Mouse (Mus musculus) telencephalon, adult 2 months (tissue): ENCODE results near the gene Errfi1.
A peak's percentile ranks its signal among the peaks of the same experiment; 100 is the strongest.
"Not testable (repeated sequence)": the region's sequence is repeated elsewhere in the genome, so short reads cannot be mapped to it uniquely, and the experiment has no call there.

Experiments
- DNase-seq: peaks from one replicate; pipeline ENCODE4 v3.0.0-alpha.2; 2011; ENCODE audit warnings: low read depth, low spot score

Errfi1 gene

DNA sequence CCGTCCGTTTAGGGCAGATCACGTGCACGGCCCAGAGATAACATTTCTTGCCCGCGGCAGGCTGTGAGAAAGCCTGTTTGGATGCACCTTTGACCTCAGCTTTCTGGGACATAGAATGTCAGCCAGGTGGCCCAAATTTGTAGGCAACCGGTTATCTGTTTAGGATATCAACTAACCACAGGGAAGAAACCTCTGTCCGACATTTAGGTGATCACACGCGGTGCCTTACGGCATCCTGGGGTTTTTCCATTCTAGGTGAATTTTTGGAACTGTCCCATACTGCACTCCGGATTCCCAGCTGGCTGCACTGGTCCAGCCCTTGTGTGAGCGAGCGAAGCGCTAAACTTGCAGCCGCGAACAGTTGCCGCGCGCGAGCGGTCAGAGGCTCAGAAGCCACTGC lies 25.9 kb downstream of the Errfi1 start:
- no peak for DNase-seq

DNA sequence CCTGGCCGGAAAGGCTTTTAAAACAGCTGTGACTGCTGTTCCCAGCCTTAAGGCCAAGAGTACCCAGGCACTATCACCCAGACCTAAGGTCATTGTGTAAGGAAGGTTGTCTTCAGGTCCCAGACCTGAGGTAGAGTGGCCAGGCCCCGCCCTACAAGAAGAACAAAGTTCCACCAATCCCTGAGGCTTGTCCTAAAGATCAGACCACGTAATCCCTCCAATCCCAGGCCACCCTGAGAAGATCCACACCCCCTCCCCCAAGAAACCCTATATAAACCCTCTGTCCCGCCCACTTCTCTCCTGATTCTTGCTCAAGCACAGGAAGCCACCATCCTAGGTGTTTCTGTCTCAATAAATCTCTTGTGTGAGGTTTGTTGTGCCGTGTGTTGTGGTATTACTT lies 26.6 kb downstream of the Errfi1 start:
- no peak for DNase-seq

DNA sequence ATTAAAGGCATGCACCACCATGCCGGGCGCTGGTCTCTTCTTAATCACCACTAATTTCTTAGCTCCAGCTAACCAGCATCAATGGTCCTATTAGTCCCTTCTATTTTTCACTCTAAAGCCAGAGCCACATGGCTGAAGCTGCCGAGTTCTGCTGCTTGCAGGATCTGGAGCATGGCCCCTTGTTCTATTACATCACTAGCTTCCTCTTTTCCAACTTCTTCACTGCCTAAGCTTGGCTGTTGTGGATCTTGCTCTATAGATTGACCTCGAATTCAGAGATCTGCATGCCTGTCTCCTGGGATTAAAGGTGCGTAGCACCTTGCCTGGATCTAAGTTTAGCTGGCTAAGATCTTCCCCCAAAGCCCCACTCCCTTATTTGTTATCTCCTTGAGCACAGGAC lies 28.9 kb downstream of the Errfi1 start:
- no peak for DNase-seq

DNA sequence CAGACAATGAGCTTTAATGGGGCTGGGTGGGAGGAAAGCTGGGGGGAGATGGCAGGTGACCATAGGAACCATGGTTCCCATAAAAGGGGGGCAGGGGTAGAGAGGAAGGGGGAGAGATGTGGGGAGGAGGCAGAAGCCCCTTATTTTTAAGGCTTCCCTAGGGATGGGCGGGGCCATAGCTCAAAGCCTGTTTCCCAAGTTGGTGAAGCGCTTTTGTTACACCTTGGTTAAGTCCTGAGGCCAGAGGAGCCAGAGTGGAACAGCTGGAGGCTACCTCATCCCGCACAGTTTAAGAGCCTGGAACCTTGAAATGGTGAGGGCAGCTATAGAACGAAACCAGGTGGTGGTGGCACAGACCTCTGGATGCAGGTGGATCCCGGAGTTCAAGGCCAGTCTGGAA lies 34.2 kb downstream of the Errfi1 start:
- DNase-seq = no peak

DNA sequence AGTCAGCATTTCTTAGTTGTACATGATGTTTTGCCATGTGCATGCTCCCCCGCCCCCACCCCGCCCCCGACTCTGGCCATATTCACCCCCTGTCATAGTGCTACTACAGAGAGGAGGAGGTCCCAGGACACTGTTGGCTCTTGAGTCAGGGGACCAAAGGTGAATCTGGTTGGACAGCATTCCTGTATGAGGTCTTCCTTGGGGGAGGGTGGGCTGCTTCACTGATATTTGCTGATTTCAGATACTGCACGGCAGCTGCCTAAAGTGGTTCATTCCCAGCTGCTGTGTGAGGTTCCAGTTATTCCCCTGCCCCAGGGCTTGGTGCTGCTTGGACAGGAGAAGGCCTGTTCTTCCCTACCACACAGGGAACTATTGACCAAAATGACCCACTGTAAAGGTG lies 34.8 kb downstream of the Errfi1 start:
- no peak for DNase-seq

DNA sequence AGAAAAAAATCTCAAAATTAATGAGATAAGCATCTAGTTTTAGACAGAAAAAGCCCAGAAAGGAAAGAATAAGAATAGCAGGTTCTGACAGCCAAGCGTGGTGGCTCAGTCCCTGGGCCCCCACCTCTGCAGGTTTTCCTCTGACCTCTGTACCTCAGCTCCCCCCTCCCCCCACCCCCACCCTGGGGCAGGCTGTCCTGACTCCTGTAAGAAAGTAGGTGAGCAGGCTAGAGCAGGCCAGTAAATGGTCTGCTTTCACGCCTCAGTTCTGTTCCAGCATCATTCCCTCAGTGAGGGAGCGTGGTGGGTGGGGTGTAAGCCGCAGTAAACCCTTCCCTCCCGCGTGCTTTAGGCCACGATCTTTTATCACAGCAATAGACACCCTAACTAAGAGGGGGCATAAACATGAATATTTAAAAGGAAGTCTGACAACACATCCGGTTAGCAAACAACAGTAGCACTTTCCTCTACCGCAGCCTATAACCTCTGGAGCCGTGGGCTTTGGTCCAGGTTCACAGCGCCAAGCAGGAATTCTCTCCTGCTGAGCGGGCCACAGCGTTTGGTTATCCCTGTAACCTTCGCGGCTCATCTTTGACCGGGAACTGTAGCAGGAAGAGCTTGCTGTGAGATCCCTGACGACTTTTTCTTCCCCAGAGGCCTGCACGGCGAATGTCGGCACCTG lies 35.7 kb downstream of the Errfi1 start:
- no peak for DNase-seq

DNA sequence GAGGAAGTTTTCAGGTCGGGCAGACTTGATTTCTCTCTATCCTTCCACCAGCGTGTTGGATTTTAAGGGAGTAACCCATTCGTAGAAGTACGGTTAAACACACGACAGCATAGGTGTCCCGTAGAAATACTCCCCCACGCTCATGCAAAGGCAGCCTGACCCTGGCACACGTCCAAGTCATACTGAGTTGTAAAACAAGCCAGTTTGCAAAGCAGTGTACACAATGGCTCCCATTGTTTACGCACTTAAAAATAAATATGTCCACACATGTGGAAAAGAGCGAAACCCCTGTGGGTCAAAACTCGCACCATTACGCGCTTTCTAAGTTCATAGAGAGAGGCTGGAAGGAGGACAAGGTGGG lies 36.2 kb downstream of the Errfi1 start:
- DNase-seq = no peak

DNA sequence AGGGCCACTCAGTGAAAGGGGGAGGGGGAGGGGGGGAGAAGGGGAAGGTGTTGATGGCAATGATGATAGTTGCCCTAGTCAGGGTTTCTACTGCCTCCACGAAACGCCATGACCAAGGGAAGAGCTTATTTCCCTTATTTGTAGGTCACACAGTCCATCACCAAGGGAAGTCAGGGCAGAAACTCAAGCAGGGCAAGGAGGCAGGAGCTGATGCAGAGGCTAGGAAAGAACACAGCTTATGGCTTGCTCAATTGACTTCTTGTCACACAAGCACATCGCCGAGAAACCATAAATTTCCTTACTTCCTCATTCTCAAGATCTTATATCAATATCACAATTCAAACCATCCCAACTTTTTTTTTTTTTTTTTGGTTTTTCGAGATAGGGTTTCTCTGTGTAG lies 37.6 kb downstream of the Errfi1 start:
- DNase-seq = no peak

DNA sequence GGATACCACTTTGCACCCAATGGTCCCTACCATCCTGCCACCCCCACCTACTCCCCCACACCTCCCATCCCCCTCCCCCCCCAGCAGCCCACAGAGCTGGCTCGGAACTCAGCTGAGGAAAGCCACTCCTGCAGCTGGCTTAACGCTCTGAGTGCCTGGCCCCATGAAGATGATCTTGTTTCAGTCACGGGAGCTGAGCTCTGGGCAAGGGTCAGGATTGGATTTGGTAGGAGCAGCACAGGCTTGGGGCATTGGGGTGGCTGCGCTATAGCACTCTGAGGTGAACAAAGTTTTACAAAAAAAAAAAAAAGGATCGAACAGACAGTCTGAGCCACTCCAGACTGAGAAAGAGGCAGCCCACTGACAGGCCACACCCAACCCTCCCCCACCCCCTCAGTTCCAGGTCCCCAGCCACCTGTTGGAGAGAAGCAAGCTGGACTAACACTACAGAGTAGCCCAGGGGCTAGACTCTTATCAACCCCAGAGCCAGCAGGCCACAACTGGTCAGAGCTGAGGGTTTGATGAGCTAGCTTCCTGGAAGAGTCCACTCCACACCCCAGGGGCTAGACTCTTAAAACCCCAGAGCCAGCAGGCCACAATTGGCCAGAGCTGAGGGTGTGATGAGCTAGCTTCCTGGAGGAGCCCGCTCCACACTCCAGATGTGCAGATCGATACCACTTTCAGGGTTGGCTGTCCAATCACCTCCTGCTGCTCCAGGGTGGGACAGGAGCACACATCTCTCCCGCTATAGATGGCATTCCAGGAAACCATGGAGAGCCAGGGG lies 41.2 kb downstream of the Errfi1 start:
- no peak for DNase-seq

DNA sequence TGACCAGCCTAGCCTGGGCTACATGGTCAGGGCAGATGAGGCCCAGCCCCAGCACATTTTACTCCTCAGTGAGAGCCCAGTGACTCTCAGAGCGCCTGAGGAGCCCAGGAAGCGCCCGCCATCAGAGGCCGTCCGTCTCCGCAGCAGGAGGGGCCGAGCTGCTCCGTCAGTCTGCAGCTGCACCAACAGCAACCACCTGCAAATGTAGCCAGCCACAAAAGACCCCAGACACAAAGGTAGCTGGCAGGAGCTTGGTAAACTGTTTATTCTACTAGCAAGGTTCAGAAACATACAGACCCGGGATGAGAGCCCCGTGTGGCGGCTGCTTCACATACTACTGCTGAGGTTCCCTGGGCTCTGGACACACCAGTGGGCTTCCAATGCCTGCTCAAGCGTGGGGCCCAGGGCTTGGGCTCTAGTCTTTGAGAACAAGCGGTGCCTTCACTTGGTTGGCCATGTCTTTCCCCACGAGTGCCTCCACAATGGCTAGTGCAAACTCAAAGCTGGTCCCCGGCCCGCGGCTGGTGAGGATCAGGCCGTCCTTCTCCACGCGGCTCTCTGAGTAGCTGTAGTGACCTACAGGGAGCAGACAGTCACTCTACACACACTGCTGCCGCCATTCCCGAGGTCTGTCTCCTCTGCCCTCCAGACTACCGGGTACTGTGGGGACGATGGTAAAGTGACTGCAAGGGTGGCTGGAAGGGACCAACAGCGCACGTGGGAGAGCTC lies 43.3 kb downstream of the Errfi1 start:
- DNase-seq = no peak

DNA sequence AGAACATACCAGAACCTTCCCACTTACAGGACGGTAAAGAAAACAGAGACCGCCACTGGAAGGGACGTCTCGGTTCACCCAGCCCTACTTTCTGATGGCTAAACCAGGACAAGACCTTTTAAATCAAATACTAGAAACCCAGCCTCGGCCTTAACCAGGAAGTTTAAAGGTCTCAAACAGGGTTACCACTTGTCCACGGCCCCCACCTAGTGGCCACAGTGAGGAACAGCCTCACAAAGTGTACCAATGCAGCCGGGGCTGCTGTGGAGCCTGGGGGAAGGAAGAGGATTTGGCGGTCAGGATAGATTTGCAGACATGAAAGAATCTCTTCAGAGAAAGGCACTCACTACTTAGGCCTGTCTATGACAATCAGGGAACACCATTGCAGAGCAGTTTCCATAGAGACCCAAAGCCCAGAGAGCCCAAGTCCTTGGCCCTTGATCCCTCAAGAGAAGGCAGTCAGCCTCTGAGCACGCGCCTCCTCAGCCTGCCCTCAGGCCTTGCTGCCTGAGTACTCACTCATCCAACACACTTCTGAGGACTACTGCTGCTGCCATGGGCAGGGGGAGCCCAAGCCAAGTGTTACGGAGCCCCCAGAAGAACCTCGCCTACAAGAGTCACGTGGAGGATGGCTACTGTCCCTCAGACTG lies 45.1 kb downstream of the Errfi1 start:
- DNase-seq = no peak

DNA sequence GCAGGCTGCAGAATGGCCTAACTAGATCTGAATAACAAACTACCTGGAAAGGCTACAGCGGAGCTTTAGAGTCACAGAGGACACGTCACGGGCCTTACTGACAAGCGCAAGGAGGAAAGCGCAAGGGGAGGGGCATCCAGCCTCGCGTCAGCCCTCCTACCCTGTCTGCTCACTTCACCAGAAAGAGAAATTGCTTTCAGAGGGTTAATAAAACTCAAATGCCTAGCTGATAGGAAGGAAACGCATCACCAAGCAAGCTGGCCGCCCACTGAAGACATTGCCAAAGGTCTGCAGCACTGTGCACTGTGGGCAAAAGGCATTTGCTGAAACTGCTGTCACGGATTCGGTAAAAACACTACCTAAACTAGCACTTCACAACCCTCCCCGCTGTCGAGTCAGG lies 46.8 kb downstream of the Errfi1 start:
- DNase-seq = no peak

DNA sequence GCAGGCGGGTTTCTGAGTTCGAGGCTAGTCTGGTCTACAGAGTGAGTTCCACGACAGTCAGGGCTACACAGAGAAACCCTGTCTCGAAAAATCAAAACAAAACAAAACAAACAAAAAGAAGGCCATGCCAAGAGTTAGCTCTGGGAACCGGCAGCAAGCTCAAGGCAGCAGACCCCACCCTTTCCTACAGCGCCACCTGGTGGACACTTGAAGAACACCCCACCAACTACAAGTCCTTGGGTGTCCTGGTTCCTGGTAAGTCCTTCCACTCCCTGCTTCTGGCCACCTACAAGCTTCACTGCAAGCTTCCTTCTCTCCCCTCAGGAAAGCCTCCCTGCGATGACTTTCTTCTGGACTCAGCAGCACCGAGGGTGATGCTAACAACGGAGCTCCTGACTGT lies 47.9 kb downstream of the Errfi1 start:
- DNase-seq = no peak

DNA sequence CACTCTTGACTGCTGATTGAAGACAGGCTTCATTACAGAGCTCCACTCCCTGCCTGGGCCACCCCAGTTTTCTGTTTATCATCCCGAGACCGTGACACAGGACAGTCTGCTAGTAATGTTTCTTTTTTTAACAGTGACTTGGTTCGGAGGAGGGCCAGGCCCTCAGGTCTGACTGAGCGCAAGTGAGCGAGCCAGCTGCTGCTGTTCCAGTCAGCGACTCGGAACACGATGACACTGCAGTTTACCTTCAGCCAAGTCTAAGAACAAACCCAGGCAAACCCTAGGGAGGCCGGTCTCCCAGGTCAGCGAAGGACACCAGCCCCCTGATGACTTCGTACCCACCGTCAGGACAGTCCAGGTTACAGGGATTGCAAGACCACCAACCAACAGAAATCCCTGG lies 48.3 kb downstream of the Errfi1 start:
- no peak for DNase-seq

DNA sequence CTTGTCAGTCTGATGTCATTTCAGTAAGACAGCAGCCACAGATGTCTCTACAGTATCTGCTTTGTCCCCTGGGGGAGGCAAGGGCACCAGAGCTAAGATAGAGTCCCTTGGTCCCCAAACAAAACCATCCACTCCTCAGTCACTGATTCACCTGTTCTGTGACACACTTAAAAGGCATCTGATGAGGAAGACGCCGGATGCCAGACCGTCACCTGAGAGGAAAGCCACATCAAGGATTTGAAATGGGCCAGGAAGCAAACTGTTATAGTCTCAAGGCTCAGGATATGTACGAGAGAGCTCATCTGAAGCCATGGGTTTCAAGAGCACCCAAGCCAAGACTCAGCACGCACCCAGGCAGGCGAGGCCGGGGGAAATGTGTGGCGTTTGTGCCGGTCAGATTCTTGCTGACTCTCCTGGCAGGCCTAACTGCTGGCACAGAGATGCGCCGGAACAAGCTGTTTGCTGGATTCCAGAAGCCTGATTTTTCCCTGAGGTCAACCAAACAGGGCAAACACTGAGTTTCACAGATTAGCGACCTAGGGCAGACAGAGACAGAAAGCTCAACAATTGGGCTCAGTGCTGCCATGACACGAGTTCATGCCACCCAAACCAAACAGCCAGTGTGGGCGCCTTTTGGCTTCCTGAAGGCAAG lies 49.5 kb downstream of the Errfi1 start:
- DNase-seq = no peak

DNA sequence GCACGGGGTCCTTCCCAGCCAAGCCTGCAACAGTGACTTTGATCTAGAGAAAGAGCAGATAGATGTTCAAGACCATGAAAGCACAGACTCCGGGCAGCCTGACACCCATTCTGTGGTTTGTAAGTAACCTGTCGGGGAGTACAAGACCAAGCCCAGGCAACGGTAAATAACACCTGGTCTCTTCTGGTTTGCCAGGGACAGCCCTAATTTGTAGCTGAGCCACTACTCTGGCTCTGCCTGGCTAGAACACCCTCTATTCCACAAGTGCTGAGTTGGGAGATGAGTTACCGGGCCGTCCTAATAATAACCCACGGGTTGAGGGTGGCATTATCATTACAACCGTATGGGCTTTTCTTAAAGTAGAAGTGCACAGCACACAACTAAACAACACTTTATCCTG lies 53.4 kb downstream of the Errfi1 start:
- DNase-seq = no peak

DNA sequence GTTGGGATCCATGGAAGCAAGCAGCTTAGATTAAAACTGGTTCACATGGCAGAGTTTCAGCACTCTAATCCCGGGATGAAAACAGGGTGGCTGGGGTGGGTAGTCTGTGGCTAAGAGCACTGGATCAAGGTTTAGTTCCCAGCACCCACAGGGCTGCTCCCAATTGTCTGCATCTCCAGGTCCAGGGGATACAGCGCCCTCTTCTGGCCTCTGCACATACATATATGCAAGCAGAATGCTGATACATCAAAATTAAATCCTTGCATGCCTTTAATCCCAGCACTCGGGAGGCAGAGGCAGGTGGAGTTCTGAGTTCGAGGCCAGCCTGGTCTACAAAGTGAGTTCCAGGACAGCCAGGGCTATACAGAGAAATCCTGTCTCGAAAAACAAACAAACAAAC lies 54.8 kb downstream of the Errfi1 start:
- not testable (repeated sequence) for DNase-seq

DNA sequence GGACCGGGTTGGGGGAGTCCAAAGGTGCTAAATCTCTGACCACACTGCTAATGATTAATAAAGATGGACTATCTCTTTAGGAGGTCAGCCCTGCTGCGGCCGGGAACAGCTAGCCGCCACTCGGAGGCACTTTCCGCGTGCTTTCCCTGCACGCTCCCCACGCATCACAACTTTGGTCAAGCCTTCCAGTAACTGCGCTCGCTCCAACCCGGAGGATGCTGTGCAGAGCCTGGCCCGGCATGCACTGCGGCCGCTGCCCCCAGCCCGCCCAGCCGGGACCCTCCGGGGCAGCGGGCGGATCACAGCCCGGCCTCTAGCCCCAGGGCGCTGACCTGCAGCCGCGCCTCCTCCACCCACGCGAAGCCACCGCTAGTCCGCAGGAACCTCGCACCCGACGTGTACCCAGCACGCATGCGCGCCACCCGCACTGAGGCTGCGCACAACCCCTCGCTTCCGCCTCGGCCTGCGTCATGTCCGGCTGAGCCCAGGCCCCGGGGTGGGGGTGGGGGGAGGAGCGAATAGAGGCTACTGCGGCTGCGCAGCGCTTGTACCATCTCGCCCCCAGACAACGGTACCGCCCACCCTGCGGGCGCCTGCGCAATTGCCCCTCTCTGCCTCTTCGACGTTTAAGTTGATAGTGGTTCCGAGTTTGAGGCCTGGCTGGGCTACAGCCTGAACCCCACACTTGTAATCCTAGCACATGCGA lies 55.9 kb downstream of the Errfi1 start:
- peak; percentile 94 for DNase-seq

DNA sequence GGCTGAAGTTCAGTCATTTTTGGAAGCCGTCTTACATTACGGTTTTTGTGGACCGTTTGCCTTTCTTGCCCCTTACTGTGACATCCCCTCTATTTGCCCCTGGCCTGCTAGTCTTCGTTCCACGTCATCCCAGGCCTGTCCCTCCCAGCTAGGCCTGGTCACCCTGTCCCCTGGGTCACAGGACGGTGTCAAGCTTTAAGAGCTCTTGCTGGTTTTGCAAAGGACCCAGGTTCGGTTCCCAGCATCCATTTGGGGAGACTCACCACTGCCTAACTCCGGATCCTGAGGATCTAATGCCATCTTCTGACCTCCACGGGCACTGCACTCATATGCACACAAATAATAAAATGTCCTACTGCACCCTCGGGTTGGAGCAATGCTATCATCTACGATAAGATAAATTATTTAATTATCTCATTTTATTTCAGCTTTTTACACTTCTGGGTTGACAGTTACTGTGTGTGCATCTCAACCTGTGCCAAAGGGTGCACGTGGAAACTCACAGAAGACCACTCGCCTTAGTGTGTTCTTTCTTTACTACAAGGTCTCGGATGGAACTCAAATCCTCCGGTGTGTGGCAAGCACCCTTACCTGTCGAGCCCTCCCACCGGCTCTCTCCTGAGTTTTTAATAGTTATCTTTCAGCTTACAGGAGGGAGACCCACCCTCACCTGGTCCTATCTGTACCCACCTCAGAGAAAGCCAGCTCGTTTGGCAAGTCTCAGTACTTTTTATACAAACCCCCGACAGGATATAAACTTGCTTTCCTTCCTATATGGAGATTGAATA lies 56.6 kb downstream of the Errfi1 start:
- no peak for DNase-seq

DNA sequence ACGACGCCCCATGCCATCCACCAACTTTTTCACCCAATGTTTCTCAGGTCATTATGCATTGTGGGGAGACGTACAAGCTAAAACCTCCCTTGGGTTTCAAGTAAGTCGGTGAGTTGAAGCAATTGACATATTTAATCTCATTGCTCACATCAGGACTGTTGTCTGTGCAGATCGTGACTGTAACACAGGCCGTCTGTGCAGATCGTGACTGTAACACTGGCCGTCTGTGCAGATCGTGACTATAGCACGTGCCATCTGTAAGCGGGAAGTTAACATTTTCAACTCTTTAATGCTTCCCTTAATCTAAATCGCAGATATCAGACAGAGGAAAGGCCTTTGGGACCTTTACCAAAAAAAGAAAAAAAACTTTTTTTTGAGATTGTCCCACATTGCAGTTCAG lies 60.0 kb downstream of the Errfi1 start:
- no peak for DNase-seq
